Mouse (Mus musculus): Measurements from ENCODE around the gene Bub1b.

GRCm38 (mm10) chr2:118604091-118604490 lies 6.1 kb downstream of the Bub1b start:
- TF ChIP-seq CTCF (IDR thresholded peaks at IDR 0.05; ENCODE audit: low read depth) (no peak), EP300 (optimal IDR thresholded peaks at IDR 0.05) (no peak)

Measured in stomach, postnatal 0 days (tissue).